Mouse (Mus musculus): ENCODE results near the gene Cfap61.

- TF ChIP-seq CTCF (IDR thresholded peaks at IDR 0.05; ENCODE audit: insufficient read depth, low read depth, low read length) (no peak), POLR2A (IDR thresholded peaks at IDR 0.05; ENCODE audit: insufficient read depth, low read depth, low read length) (no peak)
Measured at GRCm38 (mm10) chr2:146061421-146062300, 127.1 kb downstream of the Cfap61 start.
